Mouse (Mus musculus) midbrain, embryonic 14.5 days (tissue): ENCODE measurements at regions not wholly inside any gene's neighbourhood (a gene's known extent, or its start where the extent isn't known, plus 50 kb on each side); places are given as distances from the start of the nearest gene placed in this dataset.

Experiments
- ATAC-seq: fragments of 200-750 bp; cut with Nextera tagmentation; 2 replicates; pipeline ENCODE4 v1.8.0; 2017; ENCODE audit warnings: moderate number of reproducible peaks, moderate library complexity; ENCODE audit not compliant: low FRiP score, low TSS enrichment
- DNase-seq: peaks from one replicate; pipeline ENCODE4 v3.0.0-alpha.2; 2015
- H3K27ac ChIP-seq: fragments of 300-500 bp; sonication (generic); replicated peaks from 2 replicates; pipeline ENCODE4 v1.5.1; 2014; ENCODE audit warnings: mild to moderate bottlenecking, low read depth, low read length, moderate library complexity
- H3K27me3 ChIP-seq: fragments of 300-500 bp; sonication (generic); 2 replicates; pipeline ENCODE4 v1.6.1; 2014; ENCODE audit warnings: low read length, control low read depth, mixed read lengths; ENCODE audit not compliant: control insufficient read depth, insufficient read depth
- H3K36me3 ChIP-seq: fragments of 300-500 bp; sonication (generic); 2 replicates; pipeline ENCODE4 v1.6.1; 2014; ENCODE audit warnings: low read length, control low read depth; ENCODE audit not compliant: control insufficient read depth, insufficient read depth
- H3K4me1 ChIP-seq: fragments of 300-500 bp; sonication (generic); 2 replicates; pipeline ENCODE4 v1.6.1; 2014; ENCODE audit warnings: mild to moderate bottlenecking, antibody characterized with exemption, low read length, control low read depth; ENCODE audit not compliant: control insufficient read depth, insufficient read depth
- H3K4me2 ChIP-seq: fragments of 300-500 bp; sonication (generic); 2 replicates; pipeline ENCODE4 v1.6.1; 2014; ENCODE audit warnings: mild to moderate bottlenecking, low read length, moderate library complexity
- H3K4me3 ChIP-seq: fragments of 300-500 bp; sonication (generic); replicated peaks from 2 replicates; pipeline ENCODE4 v1.5.1; 2014; ENCODE audit warnings: low read depth, low read length
- H3K9ac ChIP-seq: fragments of 300-500 bp; sonication (generic); replicated peaks from 2 replicates; pipeline ENCODE4 v1.6.1; 2014; ENCODE audit warnings: mild to moderate bottlenecking, low read length, moderate library complexity
- H3K9me3 ChIP-seq: fragments of 300-500 bp; sonication (generic); 2 replicates; pipeline ENCODE4 v1.6.1; 2016; ENCODE audit warnings: low read length, control low read depth, mixed read lengths; ENCODE audit not compliant: control insufficient read depth
- WGBS: fragments of 180-500 bp; shearing (Covaris S2); extraction: QIAGEN DNeasy Blood & Tissue Kit; methylation state at CpG from one replicate; pipeline ENCODE4 v1.1.7; 2014; 5-methylcytosine and 5-hydroxymethylcytosine counted together

DNA sequence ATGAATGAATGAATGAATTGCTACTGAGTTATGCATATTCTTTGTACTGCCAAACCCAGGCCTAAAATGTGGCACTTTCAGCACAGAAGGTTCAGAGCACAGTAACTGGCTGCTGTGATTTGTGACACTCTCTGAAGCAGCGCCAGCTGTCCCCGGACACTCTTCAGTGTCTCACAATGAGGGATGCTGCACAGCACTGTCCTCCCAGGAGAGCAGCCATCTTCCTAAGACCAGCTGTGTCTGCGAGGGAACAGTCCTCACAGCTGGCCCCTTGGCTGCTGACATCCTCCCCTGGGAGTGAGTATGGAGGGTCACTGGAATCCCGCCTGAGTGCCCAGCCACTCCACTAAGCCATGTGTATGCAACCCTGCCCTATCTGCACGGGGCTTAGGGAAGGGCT lies 265.9 kb upstream of the Zfp637 start:
- Histone ChIP-seq H3K4me2 (no peak overlapping the region), H3K36me3 (no peaks in the 10 kb centered on the region), H3K4me1 (no peaks in the 10 kb centered on the region), H3K27me3 (no peaks in the 10 kb centered on the region), H3K4me3 (no peak overlapping the region), H3K9me3 (no peaks in the 10 kb centered on the region), H3K27ac (no peak overlapping the region), H3K9ac (no peak overlapping the region)
- ATAC-seq (no peak), DNase-seq (no peak)
- 76% methylated on average over 5 of the region's 5 CpGs for WGBS

DNA sequence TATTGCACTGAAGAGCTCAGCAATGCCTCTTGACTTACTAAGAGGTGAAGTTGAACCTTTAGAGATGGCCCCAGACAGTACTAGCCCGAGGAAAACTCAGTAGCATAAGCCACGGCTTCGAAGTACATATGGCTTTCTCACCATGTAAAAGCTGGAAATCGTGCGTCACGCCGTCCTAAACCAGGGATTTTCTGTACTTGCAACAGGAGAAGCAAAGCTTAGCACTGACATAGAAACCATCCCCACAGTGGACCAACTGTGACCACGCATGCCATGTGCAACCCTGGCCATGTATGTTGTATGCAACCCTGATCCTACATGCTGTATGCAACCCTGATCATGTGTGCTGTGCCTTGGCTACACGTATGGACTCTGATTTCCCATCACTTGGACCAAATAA lies 265.0 kb upstream of the Zfp637 start:
- no peaks in the 10 kb centered on the region for H3K9me3 ChIP-seq
- H3K4me2 ChIP-seq: no peak overlapping the region
- H3K4me3 ChIP-seq: no peak overlapping the region
- no peaks in the 10 kb centered on the region for H3K36me3 ChIP-seq
- no peaks in the 10 kb centered on the region for H3K4me1 ChIP-seq
- no peak for ATAC-seq
- 95% methylated on average over 9 of the region's 9 CpGs for WGBS
- H3K9ac ChIP-seq: no peak overlapping the region
- H3K27me3 ChIP-seq: no peaks in the 10 kb centered on the region
- H3K27ac ChIP-seq: no peak overlapping the region
- no peak for DNase-seq

DNA sequence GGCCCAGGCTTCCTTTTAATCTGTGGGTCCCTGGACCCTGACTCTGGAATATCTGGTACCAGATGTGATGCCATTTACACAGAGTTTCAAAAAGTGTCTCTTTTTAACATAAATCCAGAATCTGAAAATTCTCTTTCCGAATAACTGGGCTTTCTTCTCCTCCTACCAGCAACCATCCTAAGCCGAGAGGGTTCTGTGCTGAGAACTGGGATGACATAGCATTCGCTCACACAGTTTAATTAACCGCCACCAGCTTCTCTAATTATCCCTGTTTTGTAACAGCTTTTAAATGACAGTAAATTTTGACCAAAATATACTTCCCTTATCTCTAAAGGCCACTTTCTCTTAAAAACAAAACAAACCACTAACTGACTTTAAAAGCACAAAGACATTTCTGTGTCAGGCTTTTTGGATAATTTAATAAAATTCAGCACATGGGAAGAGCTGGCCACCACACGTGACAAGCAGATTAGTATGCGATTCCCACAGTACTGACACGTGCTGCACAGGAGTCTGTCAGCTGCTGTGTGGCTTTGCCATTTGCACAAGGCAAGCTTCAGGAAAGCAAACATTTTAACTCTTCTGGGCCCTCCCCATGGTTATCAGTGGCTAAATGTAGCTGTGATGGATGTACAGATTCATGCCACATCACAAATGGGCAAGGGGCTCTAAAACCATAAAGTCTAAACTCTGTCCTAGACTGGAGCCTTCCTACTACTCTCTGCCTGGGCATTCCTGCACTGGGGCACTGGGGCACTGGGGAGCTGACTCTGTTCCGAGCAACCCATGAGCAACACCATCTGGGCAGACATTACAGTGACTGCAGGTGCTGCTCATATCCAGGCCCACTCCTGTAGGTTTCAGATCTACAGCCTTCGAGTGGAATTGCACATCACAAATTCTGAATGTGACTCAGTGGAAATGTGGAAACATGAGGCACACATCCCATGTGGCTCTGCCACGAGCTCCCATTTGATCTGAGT lies 263.1 kb upstream of the Zfp637 start:
- Histone ChIP-seq H3K4me3 (no peak overlapping the region), H3K27ac (no peak overlapping the region), H3K4me1 (no peaks in the 10 kb centered on the region), H3K9ac (no peak overlapping the region), H3K9me3 (no peaks in the 10 kb centered on the region), H3K27me3 (no peaks in the 10 kb centered on the region), H3K4me2 (no peak overlapping the region), H3K36me3 (no peaks in the 10 kb centered on the region)
- no peak; the same call in 1 of the 2 replicates for ATAC-seq
- DNase-seq: peak; percentile 46
- 72% methylated on average over 10 of the region's 10 CpGs for WGBS

DNA sequence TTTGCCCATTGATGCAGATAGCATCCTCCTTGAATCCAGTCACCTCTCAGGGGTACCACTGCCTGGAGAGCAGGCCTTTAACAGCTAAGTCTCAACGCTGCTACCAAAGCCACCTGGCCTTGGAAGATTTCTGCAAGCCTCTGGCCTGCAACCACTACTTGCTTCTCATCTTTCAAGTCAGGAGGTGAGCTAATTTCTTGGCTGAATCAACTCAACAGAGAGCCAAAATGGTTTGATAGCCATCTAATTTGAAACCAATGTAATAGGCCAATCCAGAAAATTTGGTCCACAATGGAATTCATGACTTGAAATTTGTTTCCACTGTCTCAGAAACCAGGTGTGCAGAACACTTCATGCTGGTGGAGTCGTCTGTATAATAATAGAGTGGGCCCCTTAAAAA lies 260.0 kb upstream of the Zfp637 start:
- Histone ChIP-seq H3K4me2 (no peak overlapping the region), H3K4me1 (no peaks in the 10 kb centered on the region), H3K4me3 (no peak overlapping the region), H3K27ac (no peak overlapping the region), H3K9ac (no peak overlapping the region), H3K36me3 (no peaks in the 10 kb centered on the region), H3K9me3 (no peaks in the 10 kb centered on the region), H3K27me3 (no peaks in the 10 kb centered on the region)
- WGBS: 81% methylated on average over 2 of the region's 2 CpGs
- ATAC-seq (no peak), DNase-seq (no peak)

DNA sequence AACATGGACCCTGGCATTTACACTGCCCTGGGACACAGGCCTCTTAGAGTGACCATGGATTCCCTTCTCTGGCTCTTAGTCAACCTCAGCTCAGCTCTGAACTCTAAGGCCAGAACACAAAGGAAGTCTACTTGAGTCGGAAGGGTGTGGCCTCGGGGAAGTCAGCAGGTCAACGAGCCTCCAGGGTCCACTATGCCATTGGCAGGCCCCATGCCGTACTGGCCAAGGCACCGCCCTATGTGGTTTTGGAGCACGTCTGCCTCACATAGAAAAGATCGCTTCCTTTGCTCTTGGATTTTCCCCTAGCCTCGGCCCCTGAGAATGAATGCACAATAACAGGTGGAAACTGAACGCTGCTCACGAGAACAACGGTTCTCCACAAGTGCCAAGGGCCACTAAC lies 257.9 kb upstream of the Zfp637 start:
- Histone ChIP-seq H3K27ac (no peak overlapping the region), H3K27me3 (no peaks in the 10 kb centered on the region), H3K36me3 (no peaks in the 10 kb centered on the region), H3K9me3 (no peaks in the 10 kb centered on the region), H3K9ac (no peak overlapping the region), H3K4me1 (no peaks in the 10 kb centered on the region), H3K4me3 (no peak overlapping the region), H3K4me2 (no peak overlapping the region)
- 94% methylated on average over 11 of the region's 11 CpGs for WGBS
- DNase-seq: no peak
- ATAC-seq: no peak

DNA sequence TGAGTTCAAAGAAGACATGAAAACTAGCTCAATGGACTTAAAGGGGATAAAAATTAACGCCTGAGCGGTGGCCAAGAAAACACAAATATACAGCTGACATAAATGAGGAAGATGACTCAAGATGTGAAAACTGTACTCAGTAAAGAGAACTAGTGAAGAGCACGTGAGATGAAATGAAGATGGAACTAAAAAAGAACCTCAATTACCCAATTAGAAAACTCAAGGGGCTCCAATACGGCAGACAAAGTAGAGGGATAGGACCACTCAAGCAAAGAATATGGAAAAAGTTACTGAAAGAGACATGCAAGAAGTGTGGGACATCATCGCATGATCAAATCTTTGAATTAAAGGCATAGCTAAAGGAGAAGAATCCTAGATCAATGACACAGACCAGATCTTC lies 256.4 kb upstream of the Zfp637 start:
- no peaks in the 10 kb centered on the region for H3K36me3 ChIP-seq
- H3K27me3 ChIP-seq: no peaks in the 10 kb centered on the region
- ATAC-seq: no peak
- DNase-seq: no peak
- 93% methylated on average over 5 of the region's 5 CpGs for WGBS
- no peaks in the 10 kb centered on the region for H3K4me1 ChIP-seq
- H3K27ac ChIP-seq: no peak overlapping the region
- no peak overlapping the region for H3K4me3 ChIP-seq
- no peak overlapping the region for H3K9ac ChIP-seq
- no peaks in the 10 kb centered on the region for H3K9me3 ChIP-seq
- H3K4me2 ChIP-seq: no peak overlapping the region

DNA sequence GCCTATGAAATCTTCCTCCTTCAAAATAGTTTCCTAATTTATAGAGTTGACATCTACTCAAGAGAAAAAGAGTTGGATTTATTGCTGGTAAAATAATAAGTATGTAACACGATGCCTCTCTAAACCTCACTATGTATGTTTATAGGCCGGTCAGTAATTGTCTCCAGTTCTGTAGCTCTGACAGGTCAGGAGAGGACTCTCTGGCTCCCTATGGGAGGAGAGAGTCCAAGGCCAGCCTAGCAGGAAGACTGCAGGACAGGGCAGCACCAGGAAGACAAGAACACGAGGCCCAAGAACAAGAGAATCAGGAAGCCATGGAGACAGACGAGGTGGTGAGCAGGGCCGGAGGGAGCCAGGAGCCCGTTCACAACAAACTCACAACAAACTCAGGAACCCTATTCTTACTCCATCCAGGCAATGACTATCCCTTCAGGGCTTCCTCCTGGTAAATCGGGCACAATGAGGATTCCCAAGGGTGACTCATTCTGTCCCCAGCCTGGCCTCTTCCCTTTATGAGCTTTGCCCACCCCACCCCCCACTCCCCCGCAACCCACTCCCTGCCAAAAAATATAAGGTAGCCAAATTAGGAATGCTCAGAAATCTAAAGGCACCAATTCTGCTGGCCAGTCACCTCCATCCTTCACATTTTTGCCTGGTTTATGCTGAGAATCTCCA lies 244.7 kb upstream of the Zfp637 start:
- Histone ChIP-seq H3K27me3 (no peaks in the 10 kb centered on the region), H3K9me3 (no peaks in the 10 kb centered on the region), H3K4me1 (no peaks in the 10 kb centered on the region), H3K4me3 (no peak overlapping the region), H3K4me2 (no peak overlapping the region), H3K36me3 (no peaks in the 10 kb centered on the region), H3K9ac (no peak overlapping the region), H3K27ac (no peak overlapping the region)
- DNase-seq: no peak
- ATAC-seq: no peak
- WGBS: 89% methylated on average over 8 of the region's 8 CpGs

DNA sequence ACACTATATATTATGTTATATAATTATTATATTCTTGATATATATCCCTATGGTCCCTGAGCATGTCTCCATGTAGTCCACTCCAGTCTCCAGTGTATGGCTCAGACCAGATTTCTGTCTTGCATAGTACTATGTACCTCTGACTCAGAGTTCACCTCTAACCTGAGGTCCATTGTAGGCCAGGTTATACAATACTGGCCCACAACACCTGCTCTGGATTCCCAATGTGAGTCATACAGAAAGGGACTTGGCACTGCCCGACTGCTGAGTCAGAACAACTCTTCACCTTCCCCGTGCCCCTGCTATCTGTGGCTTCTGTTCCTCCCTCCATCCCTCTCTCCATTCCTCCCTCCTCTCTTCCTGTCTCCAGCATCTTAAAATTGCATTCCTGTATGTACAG lies 236.1 kb upstream of the Zfp637 start:
- no peaks in the 10 kb centered on the region for H3K36me3 ChIP-seq
- 97% methylated on average over 2 of the region's 2 CpGs for WGBS
- H3K4me3 ChIP-seq: no peak overlapping the region
- ATAC-seq (no peak), DNase-seq (no peak)
- H3K27me3 ChIP-seq: no peaks in the 10 kb centered on the region
- H3K4me2 ChIP-seq: no peak overlapping the region
- H3K27ac ChIP-seq: no peak overlapping the region
- H3K9ac ChIP-seq: no peak overlapping the region
- H3K9me3 ChIP-seq: 0 out of 2 replicates have a peak, but pooled peaks cover 4% of the 10 kb centered on the region
- H3K4me1 ChIP-seq: no peaks in the 10 kb centered on the region

DNA sequence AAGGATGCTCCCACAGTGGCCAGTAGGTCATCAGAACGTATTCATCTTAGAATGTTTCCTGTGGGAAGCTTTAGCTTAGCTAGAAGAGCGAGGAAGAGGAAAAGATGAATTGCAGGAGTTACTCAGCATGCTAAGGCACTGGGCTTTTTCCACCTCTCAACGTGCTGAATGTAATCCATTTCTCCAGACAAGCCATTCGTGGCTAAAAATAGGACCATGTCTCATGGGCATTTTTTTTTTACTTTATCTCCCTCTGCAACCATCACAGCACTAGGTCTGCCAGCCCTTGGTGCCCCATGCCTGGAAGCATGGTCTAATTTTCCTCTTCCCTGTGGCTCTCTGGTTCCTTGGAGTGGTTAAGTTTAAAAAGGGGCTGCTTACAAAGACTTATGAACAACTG lies 235.3 kb upstream of the Zfp637 start:
- H3K27me3 ChIP-seq: no peaks in the 10 kb centered on the region
- 82% methylated on average over 4 of the region's 4 CpGs for WGBS
- ATAC-seq (no peak), DNase-seq (no peak)
- no peaks in the 10 kb centered on the region for H3K36me3 ChIP-seq
- no peak overlapping the region for H3K4me3 ChIP-seq
- no peak overlapping the region for H3K9ac ChIP-seq
- H3K27ac ChIP-seq: no peak overlapping the region
- H3K4me2 ChIP-seq: no peak overlapping the region
- no peaks in the 10 kb centered on the region for H3K4me1 ChIP-seq
- 0 out of 2 replicates have a peak, but pooled peaks cover 4% of the 10 kb centered on the region for H3K9me3 ChIP-seq
